Comparison of ENCODE assay signal across 9 mouse cellular contexts in the genomic region with DNA sequence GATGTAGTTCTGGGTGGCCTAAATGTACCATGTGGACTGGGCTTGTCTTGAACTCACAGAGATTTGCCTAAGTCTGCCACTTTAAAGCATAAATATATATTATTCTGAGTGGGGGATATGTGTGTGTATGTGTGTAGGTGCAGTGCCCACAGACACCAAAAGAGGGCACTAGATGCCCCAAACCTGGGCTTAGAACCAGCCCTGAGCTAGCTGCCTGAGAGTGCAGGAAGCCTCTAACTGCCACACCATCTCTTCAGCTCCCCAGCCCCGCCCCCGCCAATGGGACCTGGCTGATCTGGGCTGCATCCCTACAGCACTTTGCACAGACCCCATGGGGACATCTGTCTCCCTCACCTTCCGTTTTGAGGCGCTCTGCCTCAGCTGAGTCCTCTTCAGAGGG. TPM values are rescaled to one million over a fixed set of nuclear protein-coding genes. Genes with fewer than 3 reads are reported as not detected.
DNase-seq lines count a peak whose midpoint lies in the region; ATAC-seq and TF ChIP-seq lines count a peak whose summit lies in the region.
"Had no signal": no experiment of that assay in that cellular context is flagged by ENCODE, and none has a peak within 500 bp of the region (broad histone marks: within the 10 kb centered on the region; RNA-seq: fewer than 3 reads in every experiment).

No protein-coding gene starts in this region.

- peak; percentile 14 for DNase-seq in kidney, adult 2 months
- no peak for DNase-seq in kidney, adult 9 months
- DNase-seq in frontal cortex, postnatal 10 days (ENCODE audit: low spot score in 2 of 2) = no peak
- DNase-seq in heart, adult 11 months = no peak
- no peak for DNase-seq in right cerebral cortex, adult 2 months (ENCODE audit: low spot score in 2 of 2)

- TF ChIP-seq CTCF in kidney, adult 2 months (conservative IDR thresholded peaks at IDR 0.05; ENCODE audit: insufficient read depth, insufficient read length, low read depth, low read length) = peak; percentile 49
- TF ChIP-seq CTCF in E14TG2a.4 (conservative IDR thresholded peaks at IDR 0.05; ENCODE audit: low read length) = peak; percentile 68

- 93% methylated on average over 4 of the region's 4 CpGs for WGBS in kidney, adult 2 months

- no peaks in the 10 kb centered on the region for H3K27me3 ChIP-seq in kidney, adult 2 months (replicated peaks; ENCODE audit: control insufficient read depth, insufficient read depth, low read length)
- H3K27me3 ChIP-seq in E14TG2a.4 (ENCODE audit: insufficient read depth, low read length) = no peaks in the 10 kb centered on the region
- no peaks in the 10 kb centered on the region for H3K27me3 ChIP-seq in megakaryocyte, embryonic 14.5 days (replicated peaks)

- no peaks in the 10 kb centered on the region for H3K4me1 ChIP-seq in kidney, adult 2 months (ENCODE audit: control insufficient read depth, insufficient read depth, low read length)
- H3K4me1 ChIP-seq in E14TG2a.4 (replicated peaks; ENCODE audit: low read depth, low read length) = peaks cover 66% of the 10 kb centered on the region
- H3K4me1 ChIP-seq in megakaryocyte, embryonic 14.5 days = peaks cover 78% of the 10 kb centered on the region

- H3K27ac ChIP-seq in kidney, adult 2 months (ENCODE audit: insufficient read depth, low read depth, low read length) = no peak overlapping the region

- no peaks in the 10 kb centered on the region for H3K9me3 ChIP-seq in E14TG2a.4 (ENCODE audit: low read length)
- H3K9me3 ChIP-seq in megakaryocyte, embryonic 14.5 days = no peaks in the 10 kb centered on the region

- H3K36me3 ChIP-seq in kidney, adult 2 months (ENCODE audit: control insufficient read depth, insufficient read depth, low read length) = peaks cover 2% of the 10 kb centered on the region; the same call in 1 of the 2 replicates
- H3K36me3 ChIP-seq in E14TG2a.4 (ENCODE audit: insufficient read depth, low read length) = peaks cover 100% of the 10 kb centered on the region
- H3K36me3 ChIP-seq in megakaryocyte, embryonic 14.5 days (replicated peaks; ENCODE audit: low read length) = peaks cover 100% of the 10 kb centered on the region

- ATAC-seq in common myeloid progenitor, adult 5-6 weeks (replicated peaks; ENCODE audit: low read depth, poor library complexity, severe bottlenecking) = peak; percentile 52

- TF ChIP-seq POLR2A in kidney, adult 2 months (IDR thresholded peaks at IDR 0.05; ENCODE audit: low read depth, low read length) = no peak

- no peak overlapping the region for H3K4me3 ChIP-seq in kidney, adult 2 months (ENCODE audit: insufficient read depth, low read depth, low read length)
- H3K4me3 ChIP-seq in E14TG2a.4 (replicated peaks; ENCODE audit: low read length) = no peak overlapping the region
- H3K4me3 ChIP-seq in megakaryocyte, embryonic 14.5 days (replicated peaks) = peak overlapping the region; percentile 86

RNA-seq across cellular contexts. Expression of gene Sgta, which starts 9.3 kb away (rescaled TPM):
- 183 and 212 TPM in 2 replicates for polyA plus RNA-seq in kidney, adult 2 months (2012; rRNA removed)
- total RNA-seq in common myeloid progenitor, adult 5-6 weeks (2017) = 41.4 and 43.1 TPM in 2 replicates
- polyA plus RNA-seq in megakaryocyte, embryonic 14.5 days (2012; ENCODE audit: insufficient read depth, low replicate concordance) = 262 and 632 TPM in 2 replicates

RNA-seq across cellular contexts. Expression of gene Slc39a3, which starts 13.4 kb away (rescaled TPM):
- 37.5 and 39.6 TPM in 2 replicates for polyA plus RNA-seq in kidney, adult 2 months (2012; rRNA removed)
- total RNA-seq in common myeloid progenitor, adult 5-6 weeks (2017) = 4.1 and 5.5 TPM in 2 replicates
- 1.9 and 7.5 TPM in 2 replicates for polyA plus RNA-seq in megakaryocyte, embryonic 14.5 days (2012; ENCODE audit: insufficient read depth, low replicate concordance)

RNA-seq across cellular contexts. Expression of gene Thop1, which starts 19.2 kb away (rescaled TPM):
- 22.2 and 26.1 TPM in 2 replicates for polyA plus RNA-seq in kidney, adult 2 months (2012; rRNA removed)
- 18.6 and 25.9 TPM in 2 replicates for total RNA-seq in common myeloid progenitor, adult 5-6 weeks (2017)
- 62.3 and 65.0 TPM in 2 replicates for polyA plus RNA-seq in megakaryocyte, embryonic 14.5 days (2012; ENCODE audit: insufficient read depth, low replicate concordance)

RNA-seq across cellular contexts. Expression of gene Diras1, which starts 25.2 kb away (rescaled TPM):
- polyA plus RNA-seq in kidney, adult 2 months (2012; rRNA removed) = 0.04 and 0.25 TPM in 2 replicates
- not detected in 2 replicates for total RNA-seq in common myeloid progenitor, adult 5-6 weeks (2017)
- 0.06 TPM in 1 of 2 replicates, not detected in the other for polyA plus RNA-seq in megakaryocyte, embryonic 14.5 days (2012; ENCODE audit: insufficient read depth, low replicate concordance)
- polyA plus RNA-seq: gonadal fat pad, adult 2 months had no signal

RNA-seq across cellular contexts. Expression of gene Gng7, which starts 35.9 kb away (rescaled TPM):
- polyA plus RNA-seq in kidney, adult 2 months (2012; rRNA removed) = 1.9 and 2.0 TPM in 2 replicates
- 0.18 and 2.2 TPM in 2 replicates for total RNA-seq in common myeloid progenitor, adult 5-6 weeks (2017)
- 0.41 and 1.1 TPM in 2 replicates for polyA plus RNA-seq in megakaryocyte, embryonic 14.5 days (2012; ENCODE audit: insufficient read depth, low replicate concordance)
